Mouse (Mus musculus): ENCODE results near the gene Tmem63c. TPM values are rescaled to one million over a fixed set of nuclear protein-coding genes. Genes with fewer than 3 reads are reported as not detected.

Tmem63c gene
- polyA plus RNA-seq, 1 experiment from 2014 or later, result 0.13 TPM

DNA sequence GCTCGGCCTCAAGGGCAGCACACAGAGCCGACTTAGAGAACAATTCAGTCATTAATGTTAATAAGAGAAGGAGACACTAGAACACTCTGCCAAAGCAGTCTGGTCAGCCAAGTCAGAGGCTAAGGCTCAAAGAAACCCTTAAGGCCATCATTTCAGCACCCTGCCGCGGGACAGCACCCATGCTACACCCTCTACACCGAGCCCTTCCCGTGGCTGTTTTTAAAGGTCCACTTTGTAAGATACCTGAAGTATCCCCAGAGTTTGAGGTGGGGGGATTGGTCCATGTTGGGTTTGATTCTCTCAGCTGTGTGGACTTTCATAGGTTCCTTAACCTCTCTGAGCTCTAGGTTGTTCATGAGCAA is 37.0 kb upstream of the Tmem63c start:
- Histone ChIP-seq H3K4me1 (replicated peaks; ENCODE audit: control insufficient read depth, insufficient read depth, low read length) (no peaks in the 10 kb centered on the region), H3K27ac (ENCODE audit: low read length) (no peak overlapping the region), H3K36me3 (ENCODE audit: control insufficient read depth, insufficient read depth, low read length) (no peaks in the 10 kb centered on the region), H3K9me3 (ENCODE audit: control insufficient read depth, low read length) (no peaks in the 10 kb centered on the region), H3K4me2 (ENCODE audit: low read depth, low read length) (no peak overlapping the region), H3K9ac (ENCODE audit: low read length) (no peak overlapping the region), H3K4me3 (ENCODE audit: low read length) (no peak overlapping the region), H3K27me3 (ENCODE audit: control insufficient read depth, insufficient read depth, low read depth, low read length) (peaks cover 32% of the 10 kb centered on the region)
- WGBS, result 9% methylated on average over 6 of the region's 6 CpGs
- no peak for ATAC-seq (ENCODE audit: low read depth)

DNA sequence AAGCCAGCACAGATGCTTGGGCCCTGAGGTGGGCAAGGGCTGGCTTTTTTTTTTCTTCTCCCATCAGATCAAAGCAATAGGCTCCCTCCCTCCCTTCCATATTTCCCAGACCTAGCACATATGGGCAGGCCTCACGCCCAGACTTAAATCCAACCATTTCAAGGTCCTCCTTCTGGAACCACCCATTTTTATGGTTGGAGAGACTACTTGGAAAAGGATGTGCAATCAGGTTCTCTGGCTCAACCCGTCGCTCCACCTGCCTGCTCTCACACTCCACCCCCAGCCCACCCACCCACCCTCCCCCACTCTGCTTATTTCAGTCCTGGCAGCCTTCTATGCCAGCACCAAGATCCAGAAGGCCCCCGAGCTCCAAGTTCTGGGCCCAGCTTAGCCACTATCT is 34.6 kb upstream of the Tmem63c start:
- Histone ChIP-seq H3K4me1 (replicated peaks; ENCODE audit: control insufficient read depth, insufficient read depth, low read length) (peaks cover 4% of the 10 kb centered on the region), H3K36me3 (ENCODE audit: control insufficient read depth, insufficient read depth, low read length) (no peaks in the 10 kb centered on the region), H3K9me3 (ENCODE audit: control insufficient read depth, low read length) (no peaks in the 10 kb centered on the region), H3K9ac (ENCODE audit: low read length) (no peak overlapping the region), H3K4me3 (ENCODE audit: low read length) (no peak overlapping the region), H3K27ac (ENCODE audit: low read length) (no peak overlapping the region), H3K4me2 (ENCODE audit: low read depth, low read length) (no peak overlapping the region), H3K27me3 (ENCODE audit: control insufficient read depth, insufficient read depth, low read depth, low read length) (peaks cover 55% of the 10 kb centered on the region)
- WGBS, result 56% methylated on average over 4 of the region's 4 CpGs
- no peak for ATAC-seq (ENCODE audit: low read depth)

DNA sequence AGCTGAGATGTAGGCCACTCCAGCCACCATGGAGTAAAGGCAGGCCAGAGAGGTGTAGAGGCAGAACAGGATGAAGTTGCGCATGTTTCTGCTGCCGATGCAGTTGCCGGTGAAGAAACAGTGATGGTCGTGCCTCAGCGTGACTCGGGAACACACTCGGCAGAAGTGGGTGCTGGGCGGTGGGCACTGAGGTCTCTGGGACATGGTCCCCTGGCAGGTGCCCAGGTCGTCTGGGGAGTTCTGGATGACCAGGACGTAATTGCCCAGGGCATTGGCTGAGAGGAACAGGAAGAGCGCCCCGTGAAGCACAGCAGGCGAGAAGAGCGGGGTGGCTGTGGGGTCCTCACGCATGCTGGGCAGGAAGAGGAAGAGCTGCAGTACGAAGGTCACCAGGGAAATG is 32.9 kb upstream of the Tmem63c start:
- WGBS, result 38% methylated on average over 16 of the region's 16 CpGs
- Histone ChIP-seq H3K4me3 (ENCODE audit: low read length) (no peak overlapping the region), H3K9me3 (ENCODE audit: control insufficient read depth, low read length) (no peaks in the 10 kb centered on the region), H3K27me3 (ENCODE audit: control insufficient read depth, insufficient read depth, low read depth, low read length) (peaks cover 51% of the 10 kb centered on the region), H3K4me1 (replicated peaks; ENCODE audit: control insufficient read depth, insufficient read depth, low read length) (peaks cover 4% of the 10 kb centered on the region), H3K36me3 (ENCODE audit: control insufficient read depth, insufficient read depth, low read length) (no peaks in the 10 kb centered on the region), H3K4me2 (ENCODE audit: low read depth, low read length) (no peak overlapping the region), H3K9ac (ENCODE audit: low read length) (no peak overlapping the region), H3K27ac (ENCODE audit: low read length) (no peak overlapping the region)
- ATAC-seq (ENCODE audit: low read depth), result no peak

DNA sequence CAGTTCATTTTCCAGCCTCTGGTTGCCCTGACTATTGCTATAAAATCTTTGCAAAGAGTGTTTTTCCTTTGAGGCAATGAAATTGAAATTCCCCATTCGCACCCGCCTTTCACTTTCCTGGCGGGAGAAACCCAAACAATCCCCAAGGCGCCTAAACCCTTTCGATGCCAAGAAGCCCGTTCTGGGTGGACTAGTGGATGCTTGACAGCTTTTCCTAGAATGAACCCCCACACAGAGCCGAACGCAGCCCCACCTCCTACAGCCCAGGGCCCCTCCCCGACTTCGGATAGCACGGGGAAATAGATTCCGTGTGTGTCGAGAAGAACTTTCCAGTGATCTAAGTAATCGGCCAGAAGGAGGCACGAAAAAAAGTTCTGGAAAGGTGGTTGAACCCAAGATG is 31.8 kb upstream of the Tmem63c start:
- no peak for ATAC-seq (ENCODE audit: low read depth)
- WGBS, result 8% methylated on average over 15 of the region's 15 CpGs
- no peak overlapping the region for H3K4me2 ChIP-seq (ENCODE audit: low read depth, low read length)
- peaks cover 4% of the 10 kb centered on the region for H3K4me1 ChIP-seq (replicated peaks; ENCODE audit: control insufficient read depth, insufficient read depth, low read length)
- H3K27ac ChIP-seq (ENCODE audit: low read length), result no peak overlapping the region
- no peaks in the 10 kb centered on the region for H3K36me3 ChIP-seq (ENCODE audit: control insufficient read depth, insufficient read depth, low read length)
- H3K4me3 ChIP-seq (ENCODE audit: low read length), result no peak overlapping the region
- no peak overlapping the region for H3K9ac ChIP-seq (ENCODE audit: low read length)
- no peaks in the 10 kb centered on the region for H3K9me3 ChIP-seq (ENCODE audit: control insufficient read depth, low read length)
- peaks cover 50% of the 10 kb centered on the region for H3K27me3 ChIP-seq (ENCODE audit: control insufficient read depth, insufficient read depth, low read depth, low read length)

DNA sequence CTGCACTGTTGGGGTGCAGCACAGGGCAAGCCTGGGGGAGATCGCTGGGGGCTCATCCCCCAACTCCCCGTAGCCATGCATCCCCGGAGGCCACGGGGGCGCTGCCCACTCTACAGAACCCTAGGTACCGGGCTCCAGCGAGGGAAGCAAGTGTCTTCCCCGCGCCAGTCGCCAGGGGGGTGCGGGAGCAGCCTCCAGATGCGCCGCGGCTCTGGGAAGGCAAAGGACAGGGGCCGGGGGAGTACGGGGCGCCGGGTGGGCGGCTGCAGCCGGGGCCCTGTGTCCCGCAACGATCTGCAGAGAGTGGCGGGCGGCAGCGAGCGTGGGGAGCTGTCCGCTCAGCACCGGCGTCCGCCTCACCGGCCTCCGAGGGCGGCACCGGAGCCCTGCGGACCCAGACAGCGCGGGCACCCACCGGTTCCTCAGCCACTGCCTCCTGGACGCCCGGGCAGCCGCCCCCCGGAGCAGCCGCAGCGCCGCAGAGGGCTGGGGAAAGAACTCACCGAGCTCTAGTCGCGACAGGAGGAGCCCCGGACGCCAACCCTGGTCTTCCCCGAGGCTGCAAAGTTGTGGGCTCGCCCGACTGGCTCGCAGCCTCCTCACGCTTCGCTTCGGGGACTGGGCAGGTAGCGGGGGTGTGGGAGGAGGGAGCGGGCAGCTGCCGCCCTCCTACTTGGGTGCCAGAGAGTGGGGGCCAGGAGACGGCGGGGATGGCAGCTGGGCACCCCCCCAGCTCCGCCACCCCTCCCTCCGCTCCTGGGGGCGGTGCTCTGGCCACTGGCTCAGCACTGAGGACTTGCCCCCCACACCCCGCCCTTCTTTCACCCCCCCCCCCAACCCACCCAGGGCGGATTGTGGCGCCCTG is 31.0 kb upstream of the Tmem63c start, which contains the start of gene Zdhhc22:
Gene Zdhhc22, minus strand, starts transcription at position 541 of the 865 bp plus-strand sequence.
- no peaks in the 10 kb centered on the region for H3K9me3 ChIP-seq (ENCODE audit: control insufficient read depth, low read length)
- H3K27ac ChIP-seq (ENCODE audit: low read length), result no peak within 1 kb of the TSS
- peak within 1 kb of the TSS; percentile 34; the same call in 1 of the 2 replicates for H3K4me2 ChIP-seq (ENCODE audit: low read depth, low read length)
- peaks cover 4% of the 10 kb centered on the region for H3K4me1 ChIP-seq (replicated peaks; ENCODE audit: control insufficient read depth, insufficient read depth, low read length)
- peak within 1 kb of the TSS; percentile 13 for H3K4me3 ChIP-seq (ENCODE audit: low read length)
- peaks cover 48% of the 10 kb centered on the region for H3K27me3 ChIP-seq (ENCODE audit: control insufficient read depth, insufficient read depth, low read depth, low read length)
- no peak within 1 kb of the TSS for H3K9ac ChIP-seq (ENCODE audit: low read length)
- ATAC-seq (ENCODE audit: low read depth), result peak; percentile 84
- H3K36me3 ChIP-seq (ENCODE audit: control insufficient read depth, insufficient read depth, low read length), result no peaks in the 10 kb centered on the region
- WGBS, result 2% methylated on average over 51 of the region's 68 CpGs

DNA sequence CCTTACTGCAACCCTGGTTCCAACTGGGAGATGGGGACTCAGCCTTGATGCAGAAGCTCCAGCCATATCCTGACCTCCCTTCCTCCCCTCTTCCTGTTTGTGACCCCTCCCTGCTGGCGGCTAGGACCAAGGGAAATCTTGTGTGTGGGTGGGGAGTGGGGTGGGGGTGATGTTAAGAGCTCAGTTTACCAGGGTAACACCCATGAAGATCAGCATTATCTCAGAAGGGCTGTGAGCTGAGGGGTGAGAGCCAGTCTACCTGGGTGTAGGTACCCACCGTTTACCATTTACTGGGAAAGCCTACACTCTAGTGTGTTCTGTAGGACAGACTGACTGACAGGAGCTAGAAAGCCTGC is 30.4 kb upstream of the Tmem63c start:
- no peak overlapping the region for H3K4me2 ChIP-seq (ENCODE audit: low read depth, low read length)
- no peak overlapping the region for H3K27ac ChIP-seq (ENCODE audit: low read length)
- no peaks in the 10 kb centered on the region for H3K36me3 ChIP-seq (ENCODE audit: control insufficient read depth, insufficient read depth, low read length)
- WGBS, result 45% methylated on average over 2 of the region's 2 CpGs
- no peaks in the 10 kb centered on the region for H3K9me3 ChIP-seq (ENCODE audit: control insufficient read depth, low read length)
- H3K9ac ChIP-seq (ENCODE audit: low read length), result no peak overlapping the region
- no peak for ATAC-seq (ENCODE audit: low read depth)
- no peak overlapping the region for H3K4me3 ChIP-seq (ENCODE audit: low read length)
- H3K27me3 ChIP-seq (ENCODE audit: control insufficient read depth, insufficient read depth, low read depth, low read length), result peaks cover 48% of the 10 kb centered on the region
- H3K4me1 ChIP-seq (replicated peaks; ENCODE audit: control insufficient read depth, insufficient read depth, low read length), result peaks cover 4% of the 10 kb centered on the region

DNA sequence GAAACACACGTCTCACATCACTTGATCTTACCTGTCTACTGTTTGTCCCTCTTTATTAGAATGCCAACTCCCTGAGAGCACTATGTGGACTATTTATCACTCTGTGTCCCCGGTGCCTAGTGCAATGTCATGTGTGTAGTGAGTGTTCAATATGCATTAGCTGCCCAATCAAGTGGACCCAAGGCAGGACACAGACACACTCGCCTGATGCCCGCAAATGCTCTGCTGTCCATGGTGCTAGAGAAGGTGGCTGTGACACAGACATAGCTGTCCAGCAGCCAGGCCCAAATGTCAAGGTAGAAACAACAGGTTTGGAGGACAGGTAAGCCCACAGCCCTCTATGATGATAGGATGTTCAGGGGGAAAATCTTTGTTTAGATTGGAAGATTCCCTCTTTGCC is 27.0 kb upstream of the Tmem63c start:
- 30% methylated on average over 4 of the region's 4 CpGs for WGBS
- no peaks in the 10 kb centered on the region for H3K36me3 ChIP-seq (ENCODE audit: control insufficient read depth, insufficient read depth, low read length)
- no peak overlapping the region for H3K4me2 ChIP-seq (ENCODE audit: low read depth, low read length)
- no peak overlapping the region for H3K4me3 ChIP-seq (ENCODE audit: low read length)
- H3K27me3 ChIP-seq (ENCODE audit: control insufficient read depth, insufficient read depth, low read depth, low read length), result peaks cover 30% of the 10 kb centered on the region
- H3K9ac ChIP-seq (ENCODE audit: low read length), result no peak overlapping the region
- no peaks in the 10 kb centered on the region for H3K9me3 ChIP-seq (ENCODE audit: control insufficient read depth, low read length)
- H3K4me1 ChIP-seq (replicated peaks; ENCODE audit: control insufficient read depth, insufficient read depth, low read length), result peaks cover 4% of the 10 kb centered on the region
- no peak for ATAC-seq (ENCODE audit: low read depth)
- no peak overlapping the region for H3K27ac ChIP-seq (ENCODE audit: low read length)

DNA sequence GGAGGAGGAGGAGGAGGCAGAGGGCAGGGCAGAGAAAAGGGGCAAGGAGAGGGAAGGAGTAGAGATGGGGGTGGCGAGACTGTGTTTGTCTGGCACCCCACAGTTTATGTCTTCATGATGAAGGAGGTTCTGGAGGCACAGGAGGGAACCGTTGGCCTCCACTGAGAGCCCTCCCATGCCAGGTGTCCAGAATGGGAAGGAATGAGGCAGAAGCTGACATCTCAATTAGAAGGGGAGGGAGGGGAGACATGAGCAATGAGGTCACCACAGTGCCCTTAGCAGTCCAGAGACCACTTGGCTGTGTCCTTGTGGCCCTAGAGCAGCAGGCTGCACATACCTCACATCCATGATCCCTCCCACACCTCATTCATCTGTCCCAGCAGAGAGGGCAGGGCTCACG is 26.4 kb upstream of the Tmem63c start:
- no peak overlapping the region for H3K9ac ChIP-seq (ENCODE audit: low read length)
- no peak for ATAC-seq (ENCODE audit: low read depth)
- H3K4me3 ChIP-seq (ENCODE audit: low read length), result no peak overlapping the region
- peaks cover 24% of the 10 kb centered on the region for H3K27me3 ChIP-seq (ENCODE audit: control insufficient read depth, insufficient read depth, low read depth, low read length)
- no peak overlapping the region for H3K27ac ChIP-seq (ENCODE audit: low read length)
- 51% methylated on average over 3 of the region's 3 CpGs for WGBS
- H3K4me2 ChIP-seq (ENCODE audit: low read depth, low read length), result no peak overlapping the region
- peaks cover 2% of the 10 kb centered on the region for H3K4me1 ChIP-seq (replicated peaks; ENCODE audit: control insufficient read depth, insufficient read depth, low read length)
- no peaks in the 10 kb centered on the region for H3K9me3 ChIP-seq (ENCODE audit: control insufficient read depth, low read length)
- no peaks in the 10 kb centered on the region for H3K36me3 ChIP-seq (ENCODE audit: control insufficient read depth, insufficient read depth, low read length)

DNA sequence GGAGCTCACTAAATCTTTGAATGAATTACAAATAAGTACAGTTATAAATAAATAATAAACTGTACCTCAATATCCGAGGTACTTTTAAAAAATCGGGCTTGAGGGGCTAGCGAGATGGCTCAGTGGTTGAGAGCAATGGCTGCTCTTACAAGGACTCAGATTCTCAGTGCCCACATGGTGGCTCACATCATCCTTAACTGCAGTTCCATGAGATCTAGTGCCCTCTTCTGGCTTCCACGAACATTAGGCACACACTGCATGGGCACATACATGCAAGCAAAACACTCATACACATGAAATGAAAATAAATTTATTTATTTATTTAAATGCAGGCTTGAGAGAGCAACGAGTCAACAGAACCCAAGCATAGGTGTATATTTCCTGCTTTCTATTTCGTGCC is 25.2 kb upstream of the Tmem63c start:
- Histone ChIP-seq H3K27me3 (ENCODE audit: control insufficient read depth, insufficient read depth, low read depth, low read length) (peaks cover 13% of the 10 kb centered on the region), H3K4me1 (replicated peaks; ENCODE audit: control insufficient read depth, insufficient read depth, low read length) (no peaks in the 10 kb centered on the region), H3K36me3 (ENCODE audit: control insufficient read depth, insufficient read depth, low read length) (no peaks in the 10 kb centered on the region), H3K9ac (ENCODE audit: low read length) (no peak overlapping the region), H3K27ac (ENCODE audit: low read length) (no peak overlapping the region), H3K4me3 (ENCODE audit: low read length) (no peak overlapping the region), H3K4me2 (ENCODE audit: low read depth, low read length) (no peak overlapping the region), H3K9me3 (ENCODE audit: control insufficient read depth, low read length) (no peaks in the 10 kb centered on the region)
- 64% methylated on average over 6 of the region's 6 CpGs for WGBS
- no peak for ATAC-seq (ENCODE audit: low read depth)

Measured in lung, embryonic 16.5 days (tissue).